Mouse (Mus musculus) large intestine, adult 2 months (tissue): ENCODE measurements around the gene Tmem109. TPM values are rescaled to one million over a fixed set of nuclear protein-coding genes. Genes with fewer than 3 reads are reported as not detected.

Source experiments
- DNase-seq: peaks from one replicate; pipeline ENCODE4 v3.0.0-alpha.2; 2012; ENCODE audit warnings: low read depth, low spot score
- WGBS: fragments of 180-500 bp; shearing (Covaris S2); methylation state at CpG from one replicate; pipeline ENCODE4 v1.1.7; 2018; 5-methylcytosine and 5-hydroxymethylcytosine counted together
- polyA plus RNA-seq: library from polyadenylated mRNA; depleted of rRNA; stranded (reverse); fragments of >200 nt; gene quantifications from 2 replicates; pipeline ENCODE4 v1.2.3, GENCODE M21; 2012; rRNA removed

Gene Tmem109
- polyA plus RNA-seq: 41.7 and 49.4 TPM in 2 replicates

DNA sequence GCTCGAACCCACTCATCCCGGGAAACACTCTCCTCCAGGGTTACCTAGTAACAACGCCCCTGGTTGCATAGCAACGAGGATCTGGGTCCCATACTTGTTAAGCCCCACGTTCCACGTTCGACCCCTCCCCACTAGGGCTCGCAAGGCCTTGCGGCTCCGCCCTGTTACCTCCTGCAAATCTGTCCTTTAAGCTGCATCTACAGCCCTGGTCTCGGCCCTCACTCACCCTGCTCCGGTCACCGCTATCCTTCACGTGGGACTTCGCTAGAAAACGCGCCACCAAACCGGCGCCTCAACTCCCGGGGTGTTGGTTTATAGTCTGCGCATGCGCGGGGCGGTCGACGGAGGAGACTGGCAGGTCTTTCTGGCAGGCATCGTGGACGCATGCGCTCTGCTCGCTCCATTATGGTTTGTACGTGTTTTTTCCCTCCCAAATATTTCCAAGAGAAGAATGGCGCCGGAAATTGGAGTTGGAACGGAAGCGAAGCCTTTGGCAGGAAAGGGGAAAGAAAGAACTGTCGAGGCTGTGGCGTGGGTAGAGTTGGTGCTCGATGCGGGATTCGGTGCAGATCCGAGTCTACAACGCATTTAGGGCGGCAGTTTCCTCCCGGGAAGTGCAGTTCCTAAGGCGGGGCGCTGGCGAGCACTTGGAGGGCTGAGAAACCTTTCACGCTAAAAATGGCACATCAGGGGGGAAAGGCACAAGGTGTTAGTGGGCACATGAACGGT lies at the start of gene Tmem109:
Gene Tmem109, minus strand, starts transcription at position 576 of the 729 bp plus-strand sequence.
- peak; percentile 90 for DNase-seq
- under 1% methylated on average over 49 of the region's 49 CpGs for WGBS

- WGBS: 81% methylated on average over 2 of the region's 2 CpGs
- no peak for DNase-seq
These were observed 48.8 kb upstream of the Tmem109 start for GRCm38 (mm10) chr19:10930641-10931040.

- DNase-seq: no peak
- 12% methylated on average over 4 of the region's 4 CpGs for WGBS
These were observed 44.9 kb upstream of the Tmem109 start for GRCm38 (mm10) chr19:10926666-10927065.

- WGBS: 13% methylated on average over 6 of the region's 6 CpGs
- DNase-seq: peak; percentile 75
These were observed 44.4 kb upstream of the Tmem109 start for GRCm38 (mm10) chr19:10926123-10926621.

DNA sequence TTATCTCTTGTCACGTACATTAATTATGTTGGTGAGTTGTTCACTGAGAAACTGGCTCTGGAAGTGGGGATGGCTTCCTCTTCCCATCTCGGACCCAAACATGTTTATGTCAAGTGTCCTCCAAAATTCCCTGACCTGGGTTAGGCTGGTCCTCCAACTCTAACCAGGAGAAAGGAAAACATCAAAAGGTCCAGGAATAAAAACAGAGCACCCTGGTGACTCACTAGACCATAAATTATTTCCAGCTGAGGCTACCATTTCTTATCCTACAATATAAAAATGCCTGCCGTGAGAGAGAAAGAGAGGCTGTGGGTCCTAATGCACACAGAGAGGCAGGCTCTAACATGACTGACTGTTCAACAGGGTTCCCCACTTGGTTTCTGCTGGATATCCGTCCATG lies 42.4 kb upstream of the Tmem109 start:
- no peak for DNase-seq
- 60% methylated on average over 4 of the region's 4 CpGs for WGBS

DNA sequence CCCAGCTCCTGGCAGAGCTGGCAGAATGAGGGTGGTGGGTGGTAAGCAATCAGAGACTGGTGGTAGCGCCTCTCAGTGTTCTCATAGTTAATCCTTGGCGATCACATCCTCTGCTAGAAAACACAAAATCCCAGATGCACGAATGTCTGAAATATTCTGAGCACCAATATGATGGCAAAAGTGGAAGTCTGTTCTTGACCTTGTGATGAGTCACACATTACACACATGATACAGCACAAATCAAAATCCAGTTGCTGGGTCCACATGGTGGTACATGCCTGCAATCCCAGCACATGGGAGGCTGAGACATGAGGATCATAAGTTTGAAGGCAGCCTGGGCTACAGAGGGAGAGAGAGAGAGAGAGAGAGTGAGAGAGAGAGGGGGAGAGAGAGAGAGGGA lies 39.3 kb upstream of the Tmem109 start:
- 76% methylated on average over 3 of the region's 3 CpGs for WGBS
- no peak for DNase-seq

GRCm38 (mm10) chr19:10920532-10920931 lies 38.7 kb upstream of the Tmem109 start, which contains the start of gene Zp1:
Gene Zp1 (minus strand): TSS chr19:10920632.
- 80% methylated on average over 2 of the region's 2 CpGs for WGBS
- no peak for DNase-seq

- no peak for DNase-seq
- 77% methylated on average over 10 of the region's 10 CpGs for WGBS
These were observed 36.7 kb upstream of the Tmem109 start for GRCm38 (mm10) chr19:10918321-10918991.

DNA sequence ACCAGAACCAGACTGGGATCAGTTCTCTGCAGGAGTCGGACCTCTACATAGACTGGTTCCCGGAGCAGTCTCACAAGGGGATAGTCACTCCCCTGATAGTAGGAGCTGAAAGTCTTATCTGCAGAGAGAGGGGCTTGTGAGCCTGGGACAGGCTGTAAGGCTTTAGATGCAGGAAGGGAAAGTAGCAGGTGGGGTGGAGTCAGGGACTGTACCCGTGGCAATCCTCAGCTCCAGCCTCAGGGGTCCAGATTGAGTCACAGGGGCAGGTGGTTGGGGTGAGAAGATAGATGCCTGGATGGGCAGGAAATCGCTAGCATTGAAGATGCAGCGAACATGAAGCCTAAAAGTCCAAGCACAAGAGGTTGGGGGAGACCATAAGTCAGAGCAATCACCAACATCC lies 34.7 kb upstream of the Tmem109 start:
- DNase-seq: no peak
- 63% methylated on average over 5 of the region's 5 CpGs for WGBS

- DNase-seq: no peak
- WGBS: 83% methylated on average over 2 of the region's 2 CpGs
These were observed 33.1 kb upstream of the Tmem109 start for GRCm38 (mm10) chr19:10914870-10915269.

DNA sequence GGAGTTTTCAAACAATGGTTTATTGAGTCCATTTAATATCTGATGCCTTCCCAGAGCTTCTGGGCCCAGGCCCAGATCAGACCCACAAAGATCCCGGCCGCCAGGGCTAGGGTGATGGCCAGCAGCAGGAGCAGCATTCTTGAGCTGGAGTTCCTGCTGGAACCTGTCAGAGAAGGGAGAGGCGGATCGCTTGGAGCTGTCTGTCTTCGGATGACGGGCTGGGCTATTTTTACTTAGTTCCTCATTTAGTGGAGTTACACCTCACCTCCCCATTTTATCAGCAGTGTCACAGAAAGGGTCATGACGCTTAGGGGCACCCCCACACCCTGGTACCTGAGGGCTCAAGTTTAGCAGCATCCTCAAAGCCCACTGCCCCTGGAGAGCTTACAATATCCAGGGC lies 32.5 kb upstream of the Tmem109 start:
- 62% methylated on average over 7 of the region's 7 CpGs for WGBS
- no peak for DNase-seq

DNA sequence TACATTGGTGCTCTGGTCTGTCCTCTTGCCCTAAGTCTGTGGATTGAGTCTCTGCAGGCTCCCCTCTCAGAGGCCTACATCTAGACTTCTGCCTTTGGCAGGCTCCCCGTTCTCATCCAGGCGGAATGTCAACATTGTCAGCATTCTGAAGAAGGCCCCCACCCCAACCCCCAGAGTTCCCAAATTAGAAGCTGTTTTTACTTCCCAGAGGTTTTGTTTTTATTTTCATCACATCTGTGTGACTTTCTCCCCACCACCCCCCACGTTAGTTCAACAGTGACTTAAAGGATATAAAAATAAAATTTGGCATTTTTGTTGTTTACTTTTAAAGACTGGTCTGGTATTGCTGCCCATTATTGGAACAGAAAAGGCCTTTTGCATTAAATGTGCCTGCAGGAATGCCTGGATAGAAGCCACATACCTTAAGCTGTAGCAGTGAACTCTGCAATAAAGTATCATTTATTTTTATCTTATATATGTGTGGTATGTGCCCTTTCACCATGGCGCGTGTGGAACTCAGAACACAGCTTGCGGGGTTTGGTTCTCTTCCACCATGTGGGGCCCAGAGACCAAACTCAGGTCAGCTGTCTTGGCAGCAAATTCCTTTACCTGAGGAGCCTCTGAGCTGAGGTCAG lies 27.4 kb upstream of the Tmem109 start:
- no peak for DNase-seq
- 72% methylated on average over 6 of the region's 6 CpGs for WGBS

- no peak for DNase-seq
- WGBS: 43% methylated on average over 3 of the region's 3 CpGs
These were observed 26.1 kb upstream of the Tmem109 start for GRCm38 (mm10) chr19:10907891-10908290.

DNA sequence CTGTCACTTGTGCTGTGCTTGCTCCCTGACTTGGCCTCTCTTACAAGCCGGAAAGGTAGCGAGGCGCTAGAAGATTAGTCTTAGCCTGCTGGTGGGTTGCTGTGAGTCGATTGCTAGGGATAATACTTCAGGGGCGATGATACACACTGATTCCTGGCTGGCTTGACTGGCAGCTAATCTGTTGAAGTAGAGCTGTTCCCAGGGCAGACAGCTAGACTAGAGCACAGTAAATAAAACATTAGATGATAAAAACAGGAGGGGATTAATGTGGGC lies 23.9 kb upstream of the Tmem109 start:
- WGBS: 66% methylated on average over 5 of the region's 5 CpGs
- no peak for DNase-seq

- DNase-seq: no peak
- WGBS: 49% methylated on average over 7 of the region's 7 CpGs
These were observed 23.3 kb upstream of the Tmem109 start for GRCm38 (mm10) chr19:10904927-10905727.

GRCm38 (mm10) chr19:10904512-10904911 lies 22.7 kb upstream of the Tmem109 start:
- WGBS: 63% methylated on average over 5 of the region's 5 CpGs
- no peak for DNase-seq

- 84% methylated on average over 5 of the region's 5 CpGs for WGBS
- no peak for DNase-seq
These were observed 19.2 kb upstream of the Tmem109 start for GRCm38 (mm10) chr19:10901046-10901445.

- WGBS: 74% methylated on average over 6 of the region's 6 CpGs
- DNase-seq: no peak
These were observed 18.5 kb upstream of the Tmem109 start for GRCm38 (mm10) chr19:10900315-10900714.

GRCm38 (mm10) chr19:10897491-10897890 lies 15.7 kb upstream of the Tmem109 start:
- WGBS: 78% methylated on average over 8 of the region's 8 CpGs
- no peak for DNase-seq

DNA sequence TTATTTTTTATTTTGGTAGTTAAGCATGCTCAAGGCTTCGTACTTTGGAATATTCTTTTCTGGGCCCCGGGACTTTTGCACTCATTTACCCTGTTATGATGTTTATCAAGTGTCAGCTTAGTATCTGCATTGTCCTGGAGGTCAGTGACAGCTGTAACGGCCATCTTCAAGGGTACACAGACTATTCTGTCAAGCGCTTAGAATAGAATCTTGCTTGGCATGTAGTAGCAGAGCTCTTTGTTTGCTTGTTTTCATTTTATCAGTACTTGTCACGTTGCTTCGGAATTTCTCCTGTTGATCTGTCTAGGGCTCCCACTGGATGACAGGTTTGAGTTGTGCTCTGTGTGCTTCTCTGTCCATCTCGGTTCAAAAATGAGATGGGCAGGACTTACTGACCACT lies 15.0 kb upstream of the Tmem109 start:
- 52% methylated on average over 7 of the region's 7 CpGs for WGBS
- DNase-seq: no peak
